In genomic region chr5:66913791-66914190, GRCm38 (mm10) we compare ENCODE assay signal across 23 mouse cellular contexts.
DNase-seq lines count a peak whose midpoint lies in the region; ATAC-seq and TF ChIP-seq lines count a peak whose summit lies in the region.
"Had no signal": no experiment of that assay in that cellular context is flagged by ENCODE, and none has a peak within 500 bp of the region (broad histone marks: within the 10 kb centered on the region; RNA-seq: fewer than 3 reads in every experiment).

No protein-coding gene starts in this region.

- no peak for TF ChIP-seq CTCF in lung, embryonic 14.5 days (IDR thresholded peaks at IDR 0.05; ENCODE audit: low read depth)
- TF ChIP-seq CTCF in lung, adult 2 months (IDR thresholded peaks at IDR 0.05; ENCODE audit: insufficient read depth, low read length), result no peak
- no peak for TF ChIP-seq CTCF in lung, postnatal 0 days (IDR thresholded peaks at IDR 0.05)

- no peak overlapping the region for H3K9ac ChIP-seq in lung, embryonic 14.5 days
- no peak overlapping the region for H3K9ac ChIP-seq in lung, postnatal 0 days (replicated peaks; ENCODE audit: low read depth)
- no peak overlapping the region for H3K9ac ChIP-seq in intestine, embryonic 16.5 days (ENCODE audit: low read depth, low read length)
- H3K9ac ChIP-seq: embryonic facial prominence, embryonic 13.5 days; forebrain, embryonic 12.5 days; hindbrain, embryonic 14.5 days had no signal

- 0 out of 2 replicates have a peak, but pooled peaks cover 3% of the 10 kb centered on the region for H3K4me1 ChIP-seq in lung, embryonic 14.5 days (ENCODE audit: insufficient read depth)
- peaks cover 13% of the 10 kb centered on the region for H3K4me1 ChIP-seq in lung, adult 2 months (ENCODE audit: control insufficient read depth, insufficient read depth, low read length)
- peaks cover 8% of the 10 kb centered on the region; the same call in 1 of the 2 replicates for H3K4me1 ChIP-seq in lung, postnatal 0 days (ENCODE audit: insufficient read depth, low read depth, low read length)
- no peaks in the 10 kb centered on the region for H3K4me1 ChIP-seq in intestine, embryonic 16.5 days (ENCODE audit: control insufficient read depth, insufficient read depth, low read length)

- no peaks in the 10 kb centered on the region for H3K36me3 ChIP-seq in lung, embryonic 14.5 days (ENCODE audit: insufficient read depth)
- no peaks in the 10 kb centered on the region for H3K36me3 ChIP-seq in lung, postnatal 0 days (ENCODE audit: insufficient read depth, low read length)
- no peaks in the 10 kb centered on the region for H3K36me3 ChIP-seq in intestine, embryonic 16.5 days (ENCODE audit: control insufficient read depth, insufficient read depth, low read length)
- H3K36me3 ChIP-seq: embryonic facial prominence, embryonic 10.5 days; embryonic facial prominence, embryonic 13.5 days; forebrain, embryonic 12.5 days had no signal

- H3K9me3 ChIP-seq in lung, embryonic 14.5 days (ENCODE audit: low read depth, low read length), result no peaks in the 10 kb centered on the region
- no peaks in the 10 kb centered on the region for H3K9me3 ChIP-seq in lung, postnatal 0 days (ENCODE audit: low read length)
- no peaks in the 10 kb centered on the region for H3K9me3 ChIP-seq in intestine, embryonic 16.5 days (ENCODE audit: control insufficient read depth, low read length)
- H3K9me3 ChIP-seq: embryonic facial prominence, embryonic 10.5 days; embryonic facial prominence, embryonic 13.5 days; forebrain, embryonic 12.5 days had no signal

- TF ChIP-seq EP300 in lung, postnatal 0 days (IDR thresholded peaks at IDR 0.05), result no peak

- H3K4me3 ChIP-seq in lung, embryonic 14.5 days (ENCODE audit: low read depth, low read length), result no peak overlapping the region
- H3K4me3 ChIP-seq in lung, adult 2 months (replicated peaks; ENCODE audit: extremely low read depth, low read depth, low read length), result no peak overlapping the region
- H3K4me3 ChIP-seq in lung, postnatal 0 days (ENCODE audit: low read depth, low read length), result no peak overlapping the region
- H3K4me3 ChIP-seq in intestine, embryonic 16.5 days (ENCODE audit: low read length), result no peak overlapping the region
- H3K4me3 ChIP-seq: embryonic facial prominence, embryonic 10.5 days; embryonic facial prominence, embryonic 13.5 days; erythroblast, embryonic 14.5 days; forebrain, embryonic 12.5 days; gastrocnemius, adult 2 months had no signal

- WGBS in lung, embryonic 14.5 days, result 61% methylated on average over 6 of the region's 6 CpGs
- 75% methylated on average over 6 of the region's 6 CpGs for WGBS in lung, adult 2 months
- WGBS in lung, postnatal 0 days, result 65% methylated on average over 6 of the region's 6 CpGs
- WGBS in intestine, embryonic 16.5 days, result 83% methylated on average over 6 of the region's 6 CpGs

- DNase-seq in lung, embryonic 14.5 days, result peak; percentile 63
- no peak for DNase-seq in lung, adult 2 months
- no peak for DNase-seq in lung, postnatal 0 days (ENCODE audit: low spot score)
- no peak for DNase-seq in lung, adult 18-20 months
- peak; percentile 24 to 79 for DNase-seq in lung, postnatal 4 days
- DNase-seq: adrenal gland, adult 2 months; adrenal gland, postnatal 14 days; cerebellum, adult 11-12 months; cerebellum, adult 8-10 months; cerebellum, postnatal 36 days; embryo, embryonic 11 days; gastrocnemius, adult 2 months; gastrocnemius, postnatal 14 days; heart, adult 11 months had no signal

- H3K27me3 ChIP-seq in lung, embryonic 14.5 days (ENCODE audit: insufficient read depth, low read length), result no peaks in the 10 kb centered on the region
- no peaks in the 10 kb centered on the region for H3K27me3 ChIP-seq in lung, postnatal 0 days (replicated peaks; ENCODE audit: insufficient read depth, low read length)
- H3K27me3 ChIP-seq in intestine, embryonic 16.5 days (replicated peaks; ENCODE audit: control insufficient read depth, insufficient read depth, low read length), result no peaks in the 10 kb centered on the region
- H3K27me3 ChIP-seq: embryonic facial prominence, embryonic 13.5 days; forebrain, embryonic 12.5 days had no signal

- H3K4me2 ChIP-seq in lung, embryonic 14.5 days, result no peak overlapping the region
- H3K4me2 ChIP-seq in lung, postnatal 0 days (replicated peaks; ENCODE audit: low read depth, low read length), result no peak overlapping the region
- no peak overlapping the region for H3K4me2 ChIP-seq in intestine, embryonic 16.5 days (ENCODE audit: low read depth, low read length)
- H3K4me2 ChIP-seq: embryonic facial prominence, embryonic 13.5 days; forebrain, embryonic 12.5 days; heart, embryonic 11.5 days; hindbrain, embryonic 14.5 days had no signal

- no peak overlapping the region for H3K27ac ChIP-seq in lung, embryonic 14.5 days (ENCODE audit: low read depth)
- H3K27ac ChIP-seq in lung, postnatal 0 days (ENCODE audit: low read length), result 0 out of 2 replicates have a peak overlapping the region, but pooled peaks have one; percentile 11
- H3K27ac ChIP-seq in intestine, embryonic 16.5 days (ENCODE audit: low read length), result no peak overlapping the region
- H3K27ac ChIP-seq: embryonic facial prominence, embryonic 10.5 days; embryonic facial prominence, embryonic 13.5 days; forebrain, embryonic 12.5 days; gastrocnemius, adult 2 months; hindbrain, embryonic 14.5 days; hindbrain, postnatal 0 days had no signal

- no peak for TF ChIP-seq POLR2A in lung, adult 2 months (IDR thresholded peaks at IDR 0.05; ENCODE audit: borderline replicate concordance, extremely low read depth, low read depth, low read length)

- 0 out of 2 replicates have a peak, but pooled peaks have one; percentile 32 for ATAC-seq in lung, embryonic 14.5 days (ENCODE audit: insufficient read depth)
- ATAC-seq in lung, postnatal 0 days, result peak; percentile 5; the same call in 1 of the 2 replicates
- ATAC-seq in intestine, embryonic 16.5 days, result no peak
- ATAC-seq: CD4-positive, CD25-positive, alpha-beta regulatory T cell, adult 4 months; hindbrain, postnatal 0 days had no signal

Comparison
In these comparisons a context has a peak if more than half of its experiments do, and no peak if none do; other contexts are left out.
1. DNase-seq: peak in lung, embryonic 14.5 days (single experiment) and lung, postnatal 4 days (2 of 2); none in lung, adult 2 months (single experiment), lung, postnatal 0 days (single experiment) and lung, adult 18-20 months (0 of 2).